Mouse (Mus musculus) ZHBTc4 (cell line): ENCODE results near the gene Gm20604.

Experiments used
- DNase-seq: peaks from one replicate; pipeline ENCODE4 v3.0.0-alpha.2; 2011; ENCODE audit warnings: low read depth, low spot score

The Gm20604 gene

GRCm38 (mm10) chr12:102706833-102707463 is 51.5 kb downstream of the Gm20604 start:
- peak; percentile 95 for DNase-seq

- no peak for DNase-seq
Observed at GRCm38 (mm10) chr12:102705906-102706640, 52.4 kb downstream of the Gm20604 start.

GRCm38 (mm10) chr12:102705216-102705871 is 53.1 kb downstream of the Gm20604 start:
- peak; percentile 89 for DNase-seq

GRCm38 (mm10) chr12:102704457-102705198 is 53.8 kb downstream of the Gm20604 start, which contains the start of gene Itpk1:
TSS of gene Itpk1 (minus strand) at chr12:102704930.
- peak; percentile 64 for DNase-seq

- peak; percentile 45 for DNase-seq
Observed at GRCm38 (mm10) chr12:102703921-102704408, 54.5 kb downstream of the Gm20604 start.

GRCm38 (mm10) chr12:102703441-102703840 is 55.0 kb downstream of the Gm20604 start:
- DNase-seq: no peak

- DNase-seq: peak; percentile 49
Observed at GRCm38 (mm10) chr12:102703111-102703412, 55.4 kb downstream of the Gm20604 start.

GRCm38 (mm10) chr12:102702356-102703110 is 55.9 kb downstream of the Gm20604 start:
- peak; percentile 93 for DNase-seq

GRCm38 (mm10) chr12:102701691-102702207 is 56.7 kb downstream of the Gm20604 start:
- no peak for DNase-seq

GRCm38 (mm10) chr12:102700453-102700852 is 58.0 kb downstream of the Gm20604 start:
- no peak for DNase-seq

GRCm38 (mm10) chr12:102699156-102699555 is 59.3 kb downstream of the Gm20604 start:
- no peak for DNase-seq

GRCm38 (mm10) chr12:102698089-102698684 is 60.3 kb downstream of the Gm20604 start:
- no peak for DNase-seq

- DNase-seq: no peak
Observed at GRCm38 (mm10) chr12:102697381-102697780, 61.1 kb downstream of the Gm20604 start.

- no peak for DNase-seq
Observed at GRCm38 (mm10) chr12:102696635-102697354, 61.7 kb downstream of the Gm20604 start.

GRCm38 (mm10) chr12:102695369-102696239 is 62.9 kb downstream of the Gm20604 start:
- no peak for DNase-seq

- DNase-seq: no peak
Observed at GRCm38 (mm10) chr12:102691761-102692160, 66.7 kb downstream of the Gm20604 start.
